Mouse (Mus musculus): ENCODE results near the gene Uhrf1.
A peak's percentile ranks its signal among the peaks of the same experiment; 100 is the strongest.

- no peak for TF ChIP-seq CTCF (IDR thresholded peaks at IDR 0.05; ENCODE audit: extremely low read depth, insufficient read length, insufficient replicate concordance, low read depth, low read length)
- peak; percentile 66; the same call in 1 of the 2 replicates for TF ChIP-seq POLR2A (IDR thresholded peaks at IDR 0.05; ENCODE audit: low read depth, low read length)
These were observed 12.5 kb upstream of the Uhrf1 start for GRCm38 (mm10) chr17:56290388-56291170.

All from small intestine, adult 2 months (tissue).